Mouse (Mus musculus): ENCODE data around the gene Tnnc2. TPM values are rescaled to one million over a fixed set of nuclear protein-coding genes. Genes with fewer than 3 reads are reported as not detected.

The Tnnc2 gene
- total RNA-seq (2023) = not detected

GRCm38 (mm10) chr2:164779481-164780086 lies at the start of gene Tnnc2:
Tnnc2 (minus strand) TSS chr2:164779967.

GRCm38 (mm10) chr2:164828437-164828836 lies 48.7 kb upstream of the Tnnc2 start, which contains the start of gene Spata25:
Spata25 (minus strand) TSS chr2:164828537.

GRCm38 (mm10) chr2:164822636-164823165 lies 42.9 kb upstream of the Tnnc2 start, which contains the start of gene Zswim1:
Zswim1 (plus strand) TSS chr2:164822686.

GRCm38 (mm10) chr2:164804533-164805331 lies 25.0 kb upstream of the Tnnc2 start, which contains the start of the genes Acot8 and Zswim3:
Acot8 (minus strand) TSS chr2:164804882.
Zswim3 (plus strand) TSS chr2:164805098.

GRCm38 (mm10) chr2:164785481-164786387 lies 6.0 kb upstream of the Tnnc2 start, which contains the start of gene Snx21:
Snx21 (plus strand) TSS chr2:164785823.

GRCm38 (mm10) chr2:164769258-164770037 lies 10.3 kb downstream of the Tnnc2 start, which contains the start of gene Ube2c:
Ube2c (plus strand) TSS chr2:164769898.

GRCm38 (mm10) chr2:164745843-164746479 lies 33.8 kb downstream of the Tnnc2 start, which contains the start of the genes Wfdc3 and Dnttip1:
Wfdc3 (minus strand) TSS chr2:164745931.
Dnttip1 (plus strand) TSS chr2:164745983.

Other genes with a start within 250 kb of the Tnnc2 start
- not detected for gene Wfdc2, start 217.6 kb downstream of the Tnnc2 start, total RNA-seq (2023)
- not detected for gene Spint3, start 206.5 kb downstream of the Tnnc2 start, total RNA-seq (2023)
- gene Wfdc6a, start 194.5 kb downstream of the Tnnc2 start, total RNA-seq (2023) = not detected
- not detected for gene Eppin, start 186.4 kb downstream of the Tnnc2 start, total RNA-seq (2023)
- not detected for gene Wfdc6b, start 166.4 kb downstream of the Tnnc2 start, total RNA-seq (2023)
- gene Wfdc8, start 166.3 kb downstream of the Tnnc2 start, total RNA-seq (2023) = not detected
- not detected for gene Wfdc16, start 141.2 kb downstream of the Tnnc2 start, total RNA-seq (2023)
- not detected for gene Wfdc10, start 123.9 kb downstream of the Tnnc2 start, total RNA-seq (2023)
- gene Wfdc9, start 123.4 kb downstream of the Tnnc2 start, total RNA-seq (2023) = not detected
- not detected for gene Wfdc11, start 105.9 kb downstream of the Tnnc2 start, total RNA-seq (2023)
- not detected for gene Wfdc13, start 94.9 kb downstream of the Tnnc2 start, total RNA-seq (2023)
- not detected for gene Spint4, start 81.5 kb downstream of the Tnnc2 start, total RNA-seq (2023)
- gene Spint5, start 64.7 kb downstream of the Tnnc2 start, total RNA-seq (2023) = not detected
- under 1 TPM in 1 of 2 experiments, not detected in 1; 0.36 TPM for gene Wfdc3, start 34.0 kb downstream of the Tnnc2 start, total RNA-seq (2023)
- 10 to 100 TPM; 41.7 to 46.9 TPM for gene Dnttip1, start 34.0 kb downstream of the Tnnc2 start, total RNA-seq (2023)
- 1 to 10 TPM; 2.9 to 9.5 TPM for gene Ube2c, start 10.1 kb downstream of the Tnnc2 start, total RNA-seq (2023)
- gene Snx21, start 5.9 kb upstream of the Tnnc2 start, total RNA-seq (2023) = under 1 TPM; 0.33 to 0.96 TPM
- gene Acot8, start 24.9 kb upstream of the Tnnc2 start, total RNA-seq (2023) = 10 to 100 TPM; 51.6 to 59.8 TPM
- 1 to 10 TPM; 3.4 to 3.6 TPM for gene Zswim3, start 25.1 kb upstream of the Tnnc2 start, total RNA-seq (2023)
- 10 to 100 TPM; 11.1 to 11.2 TPM for gene Zswim1, start 42.7 kb upstream of the Tnnc2 start, total RNA-seq (2023)
- gene Spata25, start 48.6 kb upstream of the Tnnc2 start, total RNA-seq (2023) = not detected
- 100 to 1,000 TPM; 118 to 128 TPM for gene Ctsa, start 52.9 kb upstream of the Tnnc2 start, total RNA-seq (2023)
- gene Neurl2, start 53.5 kb upstream of the Tnnc2 start, total RNA-seq (2023) = 1 to 10 TPM; 1.1 to 1.7 TPM
- 1 to 10 TPM; 5.7 to 6.9 TPM for gene Pltp, start 77.7 kb upstream of the Tnnc2 start, total RNA-seq (2023)
- gene Pcif1, start 99.3 kb upstream of the Tnnc2 start, total RNA-seq (2023) = 100 to 1,000 TPM in 1 of 2 experiments, 10 to 100 TPM in 1; 83.5 to 104 TPM
- gene Zfp335, start 131.8 kb upstream of the Tnnc2 start, total RNA-seq (2023) = 10 to 100 TPM; 55.6 to 55.9 TPM
- gene Mmp9, start 160.8 kb upstream of the Tnnc2 start, total RNA-seq (2023) = 1 to 10 TPM; 3.8 to 4.2 TPM
- gene Slc12a5, start 180.8 kb upstream of the Tnnc2 start, total RNA-seq (2023) = 1 to 10 TPM in 1 of 2 experiments, under 1 TPM in 1; 0.68 to 1.4 TPM